Mouse (Mus musculus) brain, adult 2 months (tissue): Measurements from ENCODE around the gene Copz2.
"Not testable (repeated sequence)": the region's sequence is repeated elsewhere in the genome, so short reads cannot be mapped to it uniquely, and the experiment has no call there.

Source experiments
- DNase-seq: peaks from one replicate; pipeline ENCODE4 v3.0.0; 2011; ENCODE audit warnings: low read depth, low spot score

The Copz2 gene

GRCm38 (mm10) chr11:96849681-96850467 lies at the start of gene Copz2:
Gene Copz2, plus strand, starts transcription at chr11:96849870.
- DNase-seq: no peak

- DNase-seq: no peak
These were observed 44.1 kb upstream of the Copz2 start for GRCm38 (mm10) chr11:96805606-96806005.

- DNase-seq: peak; percentile 49
These were observed 41.6 kb upstream of the Copz2 start for GRCm38 (mm10) chr11:96808066-96808465.

- DNase-seq: peak; percentile 65
These were observed 40.0 kb upstream of the Copz2 start for GRCm38 (mm10) chr11:96809562-96810235.

- not testable (repeated sequence) for DNase-seq
These were observed 38.5 kb upstream of the Copz2 start for GRCm38 (mm10) chr11:96811188-96811587.

- DNase-seq: no peak
These were observed 36.2 kb upstream of the Copz2 start for GRCm38 (mm10) chr11:96813455-96813854.

- no peak for DNase-seq
These were observed 35.8 kb upstream of the Copz2 start for GRCm38 (mm10) chr11:96813920-96814319.

DNA sequence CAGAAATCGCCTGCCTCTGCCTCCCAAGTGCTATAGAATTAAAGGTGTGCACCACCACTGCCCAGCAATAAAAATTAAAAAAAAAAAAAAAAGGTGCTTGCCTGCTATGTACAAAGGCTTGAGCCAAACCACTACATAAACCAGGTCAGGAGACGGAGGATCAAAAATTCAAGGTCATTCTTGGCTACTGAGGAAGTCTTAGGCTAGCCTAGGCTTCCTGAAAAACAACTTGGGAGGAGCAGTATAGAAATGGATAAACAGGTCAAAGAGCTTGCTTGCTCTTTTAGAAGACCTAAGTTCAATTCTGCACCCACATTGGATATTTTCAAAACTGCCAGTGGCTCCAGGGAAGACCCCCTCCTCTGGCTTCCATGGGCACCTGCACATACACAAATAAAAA lies 35.2 kb upstream of the Copz2 start:
- DNase-seq: no peak

DNA sequence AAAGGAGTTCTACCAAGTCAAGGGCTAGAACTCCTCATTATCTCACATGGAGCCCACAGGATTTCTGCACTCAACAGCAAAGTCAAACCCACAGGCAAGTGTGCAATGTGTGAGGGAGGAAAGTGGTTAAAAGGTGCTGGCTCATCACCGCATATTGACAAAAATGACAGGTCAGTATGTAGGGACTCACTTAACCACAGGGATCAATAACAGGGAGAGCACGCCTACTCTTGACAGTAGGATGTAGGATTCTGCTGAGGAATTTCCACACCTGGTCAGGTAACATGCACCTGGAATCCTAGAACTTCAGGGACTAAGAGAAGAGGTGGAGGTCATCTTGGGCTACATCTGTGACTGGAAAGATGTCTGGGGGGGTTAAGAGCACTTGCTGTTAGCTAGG lies 33.8 kb upstream of the Copz2 start:
- DNase-seq: no peak

- DNase-seq: no peak
These were observed 33.2 kb upstream of the Copz2 start for GRCm38 (mm10) chr11:96816494-96816893.

GRCm38 (mm10) chr11:96816979-96817378 lies 32.7 kb upstream of the Copz2 start:
- peak; percentile 33 for DNase-seq

DNA sequence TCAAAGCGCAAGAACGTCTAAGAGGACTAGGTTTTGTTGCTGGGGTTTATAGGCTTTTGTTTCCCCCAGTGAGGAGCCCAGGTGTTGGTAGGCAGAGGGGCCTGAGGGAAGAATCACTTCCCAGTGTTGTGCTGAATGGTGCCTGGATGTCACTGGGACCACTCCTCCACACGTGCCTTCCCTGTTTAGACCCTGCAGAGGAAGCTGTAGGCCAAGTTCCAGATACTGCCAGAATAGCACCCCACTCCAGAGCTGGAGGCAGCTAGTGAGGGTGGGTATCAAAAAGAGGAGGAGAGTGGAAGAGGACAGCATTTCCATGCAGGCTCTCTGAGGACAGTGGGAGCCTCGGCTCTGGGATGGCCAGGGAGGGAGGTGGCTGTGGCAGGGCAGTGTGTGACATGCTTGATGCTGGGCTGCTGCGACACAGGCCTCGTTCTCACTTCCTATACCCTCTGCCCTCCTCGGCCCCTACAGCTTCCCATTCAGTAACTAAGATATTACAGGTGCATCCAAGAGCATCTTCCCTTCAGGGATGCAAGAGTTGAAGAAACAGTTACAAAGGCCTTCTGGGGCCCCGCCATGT lies 31.5 kb upstream of the Copz2 start:
- DNase-seq: peak; percentile 29

DNA sequence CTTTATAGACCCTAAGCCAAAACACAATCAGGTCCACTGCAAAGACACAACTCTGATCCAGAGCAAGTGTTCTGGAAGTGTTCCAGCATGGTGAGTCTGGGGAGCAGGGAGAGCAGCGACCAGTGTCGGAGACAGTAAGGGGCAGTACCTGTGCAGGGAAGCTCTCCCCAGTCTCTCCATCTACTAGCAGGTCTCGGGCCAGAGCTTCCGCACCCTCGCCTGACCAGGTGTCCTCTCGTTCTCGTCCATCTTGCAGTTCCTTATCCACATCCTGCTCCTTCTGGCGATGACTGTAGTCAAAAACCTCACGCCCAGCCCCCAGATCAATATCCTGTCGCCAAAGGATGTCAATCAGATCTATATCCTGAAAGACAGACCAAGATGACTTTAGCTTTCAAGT lies 27.7 kb upstream of the Copz2 start:
- no peak for DNase-seq

- DNase-seq: peak; percentile 72
These were observed 26.8 kb upstream of the Copz2 start for GRCm38 (mm10) chr11:96822675-96823470.

GRCm38 (mm10) chr11:96823471-96823837 lies 26.2 kb upstream of the Copz2 start:
- DNase-seq: no peak

DNA sequence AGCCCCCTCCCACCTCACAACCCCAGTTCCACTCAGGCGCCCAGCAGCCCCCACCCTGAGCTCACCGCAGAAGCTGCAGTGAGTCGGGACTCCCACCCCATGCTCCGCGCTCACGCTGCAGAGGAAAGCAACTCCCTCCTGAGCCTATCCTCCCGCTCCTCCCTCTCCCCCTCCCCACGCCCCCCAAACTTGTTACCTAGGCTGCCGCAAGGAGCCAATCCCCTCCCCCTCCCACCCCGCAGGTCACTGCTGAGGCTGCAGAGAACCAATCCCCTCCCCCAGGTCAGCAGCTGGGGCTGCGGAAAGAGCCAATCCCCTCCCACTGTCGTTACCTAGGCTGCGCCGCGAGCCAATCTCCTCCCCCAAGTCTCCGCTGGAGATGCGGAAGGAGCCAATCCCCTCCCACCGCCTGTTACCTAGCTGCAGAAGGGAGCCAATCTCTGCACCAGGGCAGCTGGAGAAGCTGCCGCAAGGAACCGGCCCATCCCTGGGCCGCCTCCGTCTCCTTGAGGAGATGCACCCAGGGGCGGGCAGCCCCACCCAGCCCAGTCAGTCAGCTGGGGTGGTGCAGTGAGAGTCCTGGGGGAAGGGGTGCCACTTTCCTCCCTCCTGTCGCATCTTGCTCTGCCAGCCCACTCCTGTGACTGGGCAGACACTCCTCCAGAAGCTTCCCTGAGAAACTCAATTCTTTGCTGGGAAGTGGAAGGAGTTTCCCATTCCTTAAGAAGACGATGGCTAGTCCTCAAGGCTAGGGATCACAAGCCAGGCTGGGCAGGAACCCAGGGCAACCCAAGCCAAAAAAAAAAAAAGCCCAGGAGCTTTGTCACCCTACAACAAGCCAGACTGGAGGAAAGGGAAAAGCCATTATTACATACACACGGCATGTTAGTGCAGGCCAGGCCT lies 25.5 kb upstream of the Copz2 start:
- DNase-seq: peak; percentile 98

GRCm38 (mm10) chr11:96824783-96825495 lies 24.7 kb upstream of the Copz2 start:
- peak; percentile 80 for DNase-seq

GRCm38 (mm10) chr11:96826481-96826880 lies 23.2 kb upstream of the Copz2 start:
- DNase-seq: no peak

GRCm38 (mm10) chr11:96827062-96827581 lies 22.5 kb upstream of the Copz2 start:
- no peak for DNase-seq

- DNase-seq: no peak
These were observed 21.8 kb upstream of the Copz2 start for GRCm38 (mm10) chr11:96827917-96828316.
